Mouse (Mus musculus): ENCODE results near the gene Usp9y. TPM values are rescaled to one million over a fixed set of nuclear protein-coding genes. Genes with fewer than 3 reads are reported as not detected.

Usp9y gene
- not detected in 2 replicates for polyA plus RNA-seq (2016; fragmentation: Nextera tagmentation; extraction: Ambion mirVana)

DNA sequence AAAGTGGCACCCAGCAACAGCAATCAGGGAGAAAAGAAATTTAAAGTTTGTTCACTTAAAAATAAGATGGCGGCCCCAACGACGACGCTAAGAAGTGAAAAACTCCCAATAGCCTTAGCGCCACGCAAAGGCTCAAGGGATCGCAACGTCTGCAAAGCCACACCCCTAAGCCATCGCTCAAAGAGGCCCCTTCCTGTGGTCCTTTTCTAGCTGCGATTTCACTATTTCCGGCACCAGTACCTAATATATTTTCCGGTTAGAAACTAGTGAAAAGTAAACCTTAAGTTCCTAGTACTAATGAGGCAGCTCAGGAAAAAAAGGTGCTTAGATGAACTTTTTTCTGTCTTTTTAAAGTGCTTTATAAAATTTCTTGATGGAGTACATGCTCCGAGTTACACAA lies at the start of gene Usp9y:
Gene Usp9y, minus strand, starts transcription at position 101 of the 400 bp plus-strand sequence.
- Histone ChIP-seq H3K9ac (no peak within 1 kb of the TSS), H3K9me3 (no peaks in the 10 kb centered on the region), H3K4me3 (no peak within 1 kb of the TSS), H3K27ac (no peak within 1 kb of the TSS), H3K4me2 (replicated peaks) (no peak within 1 kb of the TSS), H3K36me3 (no peaks in the 10 kb centered on the region), H3K27me3 (replicated peaks) (no peaks in the 10 kb centered on the region), H3K4me1 (no peaks in the 10 kb centered on the region)
- no peak for ATAC-seq (ENCODE audit: low FRiP score, low read depth)
- 90% methylated on average over 13 of the region's 13 CpGs for WGBS

DNA sequence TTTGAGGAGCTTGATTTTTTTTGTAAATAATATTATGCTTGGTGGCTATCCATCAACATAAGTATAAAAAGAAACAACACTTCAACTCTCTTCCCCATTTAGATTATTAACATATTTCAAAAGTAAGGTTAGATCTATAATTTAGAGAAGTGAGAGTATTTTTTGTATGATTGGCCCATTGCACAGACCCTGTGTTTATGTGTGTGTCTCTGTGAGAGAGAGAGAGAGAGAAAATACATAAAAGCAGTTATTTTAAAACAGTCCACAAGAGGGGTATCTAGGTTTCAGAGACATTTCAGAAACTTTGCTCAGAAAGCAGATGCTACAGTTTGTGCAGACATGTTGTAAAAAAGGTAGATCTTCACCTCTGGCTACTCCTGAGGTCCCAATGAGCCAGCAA lies 165.9 kb downstream of the Usp9y start:
- Histone ChIP-seq H3K9ac (no peak overlapping the region), H3K4me1 (no peaks in the 10 kb centered on the region), H3K36me3 (no peaks in the 10 kb centered on the region), H3K27ac (no peak overlapping the region), H3K27me3 (replicated peaks) (no peaks in the 10 kb centered on the region), H3K4me3 (no peak overlapping the region), H3K9me3 (no peaks in the 10 kb centered on the region), H3K4me2 (replicated peaks) (no peak overlapping the region)
- no peak for ATAC-seq (ENCODE audit: low FRiP score, low read depth)

DNA sequence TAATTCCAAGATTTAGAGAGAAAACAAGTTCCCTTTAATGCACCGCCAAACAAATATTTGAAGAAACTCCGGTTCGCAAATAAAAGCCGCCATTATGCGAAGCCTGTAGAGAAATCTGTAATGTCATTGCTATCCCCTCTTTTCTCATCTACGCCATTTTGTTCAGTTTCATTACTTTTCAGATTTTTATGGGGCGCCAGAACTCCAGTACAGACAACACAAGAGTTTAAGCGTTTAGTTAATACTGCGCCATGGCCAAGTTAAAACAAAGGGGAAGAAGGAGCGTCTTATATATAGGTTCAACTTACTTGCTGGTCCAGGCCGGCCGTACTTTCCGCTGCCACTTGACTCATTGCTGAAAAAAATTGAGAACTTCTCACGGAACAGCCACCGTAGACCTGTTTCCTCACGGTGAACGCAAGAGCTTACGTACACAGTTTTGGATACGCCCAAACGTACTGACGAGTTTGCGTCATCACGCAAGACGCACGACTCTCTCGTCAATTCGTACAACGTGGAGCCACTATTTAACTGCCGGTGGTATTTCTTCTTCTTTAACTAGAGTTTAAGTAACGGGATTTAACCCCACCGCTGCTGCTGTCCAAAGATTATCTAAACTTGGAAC lies 173.3 kb downstream of the Usp9y start, which contains the start of gene Ddx3y:
Gene Ddx3y, minus strand, starts transcription at position 459 of the 625 bp plus-strand sequence.
- Histone ChIP-seq H3K9ac (no peak within 1 kb of the TSS), H3K27ac (no peak within 1 kb of the TSS)
- ATAC-seq (ENCODE audit: low FRiP score, low read depth), result peak; percentile 96

DNA sequence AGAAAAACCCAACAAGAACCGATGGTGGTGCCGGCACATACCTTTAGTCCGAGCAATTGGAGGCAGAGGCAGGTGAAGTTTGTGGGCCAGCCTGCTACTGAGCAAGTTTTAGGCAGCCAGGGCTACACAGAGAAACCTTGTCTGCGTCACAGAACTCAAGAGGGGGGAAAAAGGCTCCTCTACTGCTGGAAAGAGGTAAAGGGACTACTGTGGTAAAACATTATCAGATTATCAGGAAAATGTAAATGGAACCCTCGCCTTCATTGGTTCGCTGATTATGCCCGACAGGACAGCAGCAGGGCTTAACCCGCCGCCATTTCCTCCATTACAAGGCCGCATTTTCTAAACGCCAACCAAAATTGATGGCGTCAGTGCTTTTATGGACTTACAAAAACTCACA lies 173.8 kb downstream of the Usp9y start:
- Histone ChIP-seq H3K27me3 (replicated peaks) (no peaks in the 10 kb centered on the region), H3K36me3 (no peaks in the 10 kb centered on the region), H3K4me1 (no peaks in the 10 kb centered on the region), H3K4me2 (replicated peaks) (peak overlapping the region; percentile 42; the same call in 1 of the 2 replicates), H3K9ac (no peak overlapping the region), H3K9me3 (no peaks in the 10 kb centered on the region), H3K27ac (no peak overlapping the region), H3K4me3 (peak overlapping the region; percentile 28)
- WGBS, result 6% methylated on average over 11 of the region's 12 CpGs
- ATAC-seq (ENCODE audit: low FRiP score, low read depth), result peak; percentile 21; the same call in 1 of the 2 replicates

More for the DNA sequence above, 173.3 kb downstream of the Usp9y start, which contains the start of gene Ddx3y:
- H3K4me2 ChIP-seq (replicated peaks), result peak within 1 kb of the TSS; percentile 42; the same call in 1 of the 2 replicates
- no peaks in the 10 kb centered on the region for H3K36me3 ChIP-seq
- no peaks in the 10 kb centered on the region for H3K4me1 ChIP-seq
- no peaks in the 10 kb centered on the region for H3K27me3 ChIP-seq (replicated peaks)
- H3K4me3 ChIP-seq, result peak within 1 kb of the TSS; percentile 28
- WGBS, result 3% methylated on average over 29 of the region's 31 CpGs
- no peaks in the 10 kb centered on the region for H3K9me3 ChIP-seq

Other genes with a start within 250 kb of the Usp9y start
- 11.9 and 13.3 TPM in 2 replicates for gene Uty, start 214.0 kb downstream of the Usp9y start, polyA plus RNA-seq (2016; fragmentation: Nextera tagmentation; extraction: Ambion mirVana)
- gene Ddx3y, start 173.2 kb downstream of the Usp9y start, polyA plus RNA-seq (2016; fragmentation: Nextera tagmentation; extraction: Ambion mirVana), result 14.7 and 16.0 TPM in 2 replicates